16 mouse cellular contexts compared by ENCODE assay signal in the genomic region with DNA sequence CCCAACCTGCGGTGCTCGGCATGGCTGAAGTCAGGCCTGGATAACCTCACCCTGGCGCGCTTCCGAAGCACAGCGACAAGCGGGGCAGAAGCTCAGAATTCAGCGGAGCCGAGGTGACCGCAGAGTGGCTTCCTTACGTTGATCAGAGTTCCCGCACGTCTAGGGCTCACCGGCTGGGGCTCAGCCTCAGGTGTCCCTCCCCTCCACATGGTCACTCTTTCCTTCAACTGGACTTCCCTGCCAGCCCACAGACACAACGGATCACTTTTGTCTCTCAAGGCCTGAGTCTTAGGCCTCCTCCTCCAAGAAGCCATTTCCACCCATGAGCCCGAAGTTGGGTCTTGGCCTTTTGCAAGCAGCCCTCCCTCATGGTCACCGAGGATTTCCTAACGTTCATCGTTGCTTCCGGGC. TPM values are rescaled to one million over a fixed set of nuclear protein-coding genes. Genes with fewer than 3 reads are reported as not detected.
DNase-seq lines count a peak whose midpoint lies in the region; ATAC-seq and TF ChIP-seq lines count a peak whose summit lies in the region.
"Had no signal": no experiment of that assay in that cellular context is flagged by ENCODE, and none has a peak within 500 bp of the region (broad histone marks: within the 10 kb centered on the region; RNA-seq: fewer than 3 reads in every experiment).

No protein-coding gene starts in this region.

- peak overlapping the region; percentile 64 for H3K4me2 ChIP-seq in hindbrain, embryonic 13.5 days

- H3K4me3 ChIP-seq in heart, adult 2 months: no peak overlapping the region
- peak overlapping the region; percentile 57 for H3K4me3 ChIP-seq in hindbrain, embryonic 13.5 days
- H3K4me3 ChIP-seq in megakaryocyte, embryonic 14.5 days (replicated peaks): peak overlapping the region; percentile 87

- 6% methylated on average over 20 of the region's 20 CpGs for WGBS in heart, adult 2 months
- under 1% methylated on average over 20 of the region's 20 CpGs for WGBS in hindbrain, embryonic 13.5 days

- no peaks in the 10 kb centered on the region for H3K36me3 ChIP-seq in heart, adult 2 months (ENCODE audit: control insufficient read depth, insufficient read depth, low read length)
- H3K36me3 ChIP-seq in hindbrain, embryonic 13.5 days: no peaks in the 10 kb centered on the region
- no peaks in the 10 kb centered on the region for H3K36me3 ChIP-seq in megakaryocyte, embryonic 14.5 days (replicated peaks; ENCODE audit: low read length)

- H3K9me3 ChIP-seq in hindbrain, embryonic 13.5 days: no peaks in the 10 kb centered on the region
- H3K9me3 ChIP-seq in megakaryocyte, embryonic 14.5 days: no peaks in the 10 kb centered on the region

- no peak for TF ChIP-seq CTCF in heart, adult 2 months (IDR thresholded peaks at IDR 0.05)

- no peak overlapping the region for H3K9ac ChIP-seq in heart, adult 2 months (ENCODE audit: low read depth, low read length)
- peak overlapping the region; percentile 67 for H3K9ac ChIP-seq in hindbrain, embryonic 13.5 days

- no peak for TF ChIP-seq POLR2A in heart, adult 2 months (IDR thresholded peaks at IDR 0.05; ENCODE audit: insufficient read depth, low read depth, low read length)

- no peak overlapping the region for H3K27ac ChIP-seq in heart, adult 2 months
- H3K27ac ChIP-seq in hindbrain, embryonic 13.5 days: peak overlapping the region; percentile 97

- no peaks in the 10 kb centered on the region for H3K79me2 ChIP-seq in heart, adult 2 months (replicated peaks; ENCODE audit: control insufficient read depth, insufficient read depth, low read length)

- no peak for ATAC-seq in hindbrain, embryonic 13.5 days (ENCODE audit: low FRiP score)

- intact Hi-C loops in heart, adult 2 months (cut with DNase I): loop anchor here (10.0 kb wide), 1 partner anchor 475 kb away; the partner anchor contains the start of gene Pax2
- intact Hi-C loops in heart, postnatal 14 days (cut with DNase I): loop anchor here (5.0 kb wide), 2 partner anchors 473 to 488 kb away; partner anchors contain the start of gene Pax2
- intact Hi-C loops in left cerebral cortex, postnatal 4 days (cut with DNase I): no loop called here

- H3K27me3 ChIP-seq in heart, adult 2 months (ENCODE audit: control insufficient read depth, insufficient read depth, low read length): peaks cover 61% of the 10 kb centered on the region
- peaks cover 87% of the 10 kb centered on the region for H3K27me3 ChIP-seq in hindbrain, embryonic 13.5 days
- peaks cover 100% of the 10 kb centered on the region for H3K27me3 ChIP-seq in megakaryocyte, embryonic 14.5 days (replicated peaks)

- H3K4me1 ChIP-seq in heart, adult 2 months (ENCODE audit: control insufficient read depth, insufficient read depth, low read length): peaks cover 4% of the 10 kb centered on the region
- peaks cover 64% of the 10 kb centered on the region for H3K4me1 ChIP-seq in hindbrain, embryonic 13.5 days (replicated peaks)
- H3K4me1 ChIP-seq in megakaryocyte, embryonic 14.5 days: peaks cover 60% of the 10 kb centered on the region

- no peak for TF ChIP-seq EP300 in heart, adult 2 months (IDR thresholded peaks at IDR 0.05; ENCODE audit: insufficient read depth, low read depth, low read length)

- peak; percentile 20 to 50 for DNase-seq in heart, adult 2 months
- DNase-seq in heart, postnatal 14 days: no peak
- DNase-seq in ZHBTc4 (ENCODE audit: low read depth, low spot score): peak; percentile 56
- DNase-seq in left cerebral cortex, postnatal 4 days: no peak
- no peak for DNase-seq in cerebellum, postnatal 36 days
- no peak for DNase-seq in embryo, embryonic 10 days (ENCODE audit: low spot score)
- DNase-seq: adrenal gland, postnatal 14 days; cerebellum, adult 18-20 months; kidney, adult 11 months; layer of hippocampus, postnatal 36 days; lung, adult 2 months; thymus, postnatal 25 days had no signal

RNA-seq across cellular contexts. Expression of gene Lbx1, which starts 5.4 kb away (rescaled TPM):
- under 1 TPM in 1 of 2 experiments, not detected in 1; 0.14 TPM for total RNA-seq in heart, adult 2 months (2021)
- polyA plus RNA-seq in heart, adult 2 months (2012; rRNA removed): not detected in 2 replicates
- total RNA-seq in heart, postnatal 14 days (2021): not detected
- polyA plus RNA-seq in hindbrain, embryonic 13.5 days (2015; fragmentation: Nextera tagmentation; extraction: Ambion mirVana): 9.5 and 11.8 TPM in 2 replicates
- polyA plus RNA-seq in megakaryocyte, embryonic 14.5 days (2012; ENCODE audit: insufficient read depth, low replicate concordance): 0.34 TPM in 1 of 2 replicates, not detected in the other
- not detected for total RNA-seq in left cerebral cortex, postnatal 4 days (2021)
- total RNA-seq: adrenal gland, postnatal 14 days; layer of hippocampus, postnatal 36 days had no signal
- polyA plus RNA-seq: frontal cortex, adult 2 months; midbrain, embryonic 11.5 days had no signal

Comparison
In these comparisons a context has a peak if more than half of its experiments do, and no peak if none do; other contexts are left out.
1. DNase-seq: peak in heart, adult 2 months (2 of 2) and ZHBTc4 (single experiment); none in heart, postnatal 14 days (0 of 2), left cerebral cortex, postnatal 4 days (single experiment), cerebellum, postnatal 36 days (0 of 2) and embryo, embryonic 10 days (single experiment).